8 mouse cellular contexts compared by ENCODE assay signal in genomic region chr16:44672422-44672819, GRCm38 (mm10). TPM values are rescaled to one million over a fixed set of nuclear protein-coding genes. Genes with fewer than 3 reads are reported as not detected.
A peak's percentile ranks its signal among the peaks of the same experiment; 100 is the strongest.
DNase-seq lines count a peak whose midpoint lies in the region; ATAC-seq lines count a peak whose summit lies in the region.

No protein-coding gene starts in this region.

- 10% methylated on average over 14 of the region's 14 CpGs for WGBS in lung, embryonic 15.5 days
- 4% methylated on average over 14 of the region's 14 CpGs for WGBS in forebrain, embryonic 12.5 days
- WGBS in limb, embryonic 12.5 days: 5% methylated on average over 14 of the region's 14 CpGs
- 7% methylated on average over 14 of the region's 14 CpGs for WGBS in neural tube, embryonic 15.5 days

- H3K9ac ChIP-seq in lung, embryonic 15.5 days: no peak overlapping the region
- H3K9ac ChIP-seq in forebrain, embryonic 12.5 days: peak overlapping the region; percentile 42; the same call in 1 of the 2 replicates
- H3K9ac ChIP-seq in limb, embryonic 12.5 days (replicated peaks): no peak overlapping the region
- no peak overlapping the region for H3K9ac ChIP-seq in neural tube, embryonic 15.5 days (replicated peaks)

- peaks cover 12% of the 10 kb centered on the region for H3K4me1 ChIP-seq in lung, embryonic 15.5 days
- H3K4me1 ChIP-seq in forebrain, embryonic 12.5 days: peaks cover 29% of the 10 kb centered on the region
- peaks cover 42% of the 10 kb centered on the region for H3K4me1 ChIP-seq in limb, embryonic 12.5 days (replicated peaks)
- peaks cover 14% of the 10 kb centered on the region for H3K4me1 ChIP-seq in neural tube, embryonic 15.5 days

- no peak for ATAC-seq in lung, embryonic 15.5 days (ENCODE audit: borderline replicate concordance, extremely low read depth, low FRiP score, low TSS enrichment)
- ATAC-seq in forebrain, embryonic 12.5 days (ENCODE audit: low FRiP score): peak; percentile 39; the same call in 1 of the 2 replicates
- peak; percentile 62 for ATAC-seq in limb, embryonic 12.5 days (ENCODE audit: insufficient number of reproducible peaks, insufficient read depth, low FRiP score, low TSS enrichment, low read depth)
- peak; percentile 48; the same call in 1 of the 2 replicates for ATAC-seq in neural tube, embryonic 15.5 days (ENCODE audit: low FRiP score)

- no peak for DNase-seq in lung, postnatal 25 days (ENCODE audit: low spot score)
- DNase-seq in right cerebral cortex, postnatal 4 days: no peak
- no peak for DNase-seq in spleen, postnatal 14 days (ENCODE audit: low spot score in 2 of 2)
- DNase-seq in spleen, adult 12 weeks (ENCODE audit: low spot score): no peak

- no peaks in the 10 kb centered on the region for H3K27me3 ChIP-seq in lung, embryonic 15.5 days
- peaks cover 30% of the 10 kb centered on the region for H3K27me3 ChIP-seq in forebrain, embryonic 12.5 days
- H3K27me3 ChIP-seq in limb, embryonic 12.5 days: no peaks in the 10 kb centered on the region
- H3K27me3 ChIP-seq in neural tube, embryonic 15.5 days (replicated peaks): 0 out of 2 replicates have a peak, but pooled peaks cover 6% of the 10 kb centered on the region

- no peaks in the 10 kb centered on the region for H3K9me3 ChIP-seq in lung, embryonic 15.5 days
- no peaks in the 10 kb centered on the region for H3K9me3 ChIP-seq in forebrain, embryonic 12.5 days
- H3K9me3 ChIP-seq in limb, embryonic 12.5 days: no peaks in the 10 kb centered on the region
- no peaks in the 10 kb centered on the region for H3K9me3 ChIP-seq in neural tube, embryonic 15.5 days (replicated peaks)

- peak overlapping the region; percentile 39; the same call in 1 of the 2 replicates for H3K4me2 ChIP-seq in lung, embryonic 15.5 days
- H3K4me2 ChIP-seq in forebrain, embryonic 12.5 days: peak overlapping the region; percentile 33
- peak overlapping the region; percentile 25; the same call in 1 of the 2 replicates for H3K4me2 ChIP-seq in limb, embryonic 12.5 days
- H3K4me2 ChIP-seq in neural tube, embryonic 15.5 days: peak overlapping the region; percentile 36

- no peaks in the 10 kb centered on the region for H3K36me3 ChIP-seq in lung, embryonic 15.5 days
- no peaks in the 10 kb centered on the region for H3K36me3 ChIP-seq in forebrain, embryonic 12.5 days (replicated peaks)
- no peaks in the 10 kb centered on the region for H3K36me3 ChIP-seq in limb, embryonic 12.5 days
- H3K36me3 ChIP-seq in neural tube, embryonic 15.5 days: no peaks in the 10 kb centered on the region

- no peak overlapping the region for H3K27ac ChIP-seq in lung, embryonic 15.5 days
- H3K27ac ChIP-seq in forebrain, embryonic 12.5 days: peak overlapping the region; percentile 87
- peak overlapping the region; percentile 92 for H3K27ac ChIP-seq in limb, embryonic 12.5 days
- peak overlapping the region; percentile 58 for H3K27ac ChIP-seq in neural tube, embryonic 15.5 days (replicated peaks)

- H3K4me3 ChIP-seq in lung, embryonic 15.5 days: no peak overlapping the region; the same call in 1 of the 2 replicates
- H3K4me3 ChIP-seq in forebrain, embryonic 12.5 days (replicated peaks): no peak overlapping the region
- H3K4me3 ChIP-seq in limb, embryonic 12.5 days (replicated peaks): no peak overlapping the region
- no peak overlapping the region for H3K4me3 ChIP-seq in neural tube, embryonic 15.5 days (replicated peaks)

RNA-seq across cellular contexts. Expression of gene Nepro, which starts 51.7 kb away (rescaled TPM):
- polyA plus RNA-seq in lung, embryonic 15.5 days (2015; fragmentation: Nextera tagmentation; extraction: Ambion mirVana): 9.5 and 9.8 TPM in 2 replicates
- polyA plus RNA-seq in forebrain, embryonic 12.5 days (2016; fragmentation: Nextera tagmentation; extraction: Ambion mirVana): 9.9 and 10.4 TPM in 2 replicates
- 11.7 and 12.8 TPM in 2 replicates for polyA plus RNA-seq in limb, embryonic 12.5 days (2016; fragmentation: Nextera tagmentation; extraction: Ambion mirVana)
- polyA plus RNA-seq in neural tube, embryonic 15.5 days (2015; fragmentation: Nextera tagmentation; extraction: Ambion mirVana): 3.4 and 4.5 TPM in 2 replicates
